Mouse (Mus musculus) megakaryocyte, embryonic 14.5 days (primary cell): ENCODE measurements around the gene 1190005I06Rik.

Experiments used
- FLI1 ChIP-seq: IDR thresholded peaks from 2 replicates; pipeline ENCODE4 v1.6.1; 2012; ENCODE audit warnings: low read length, inconsistent platforms, mixed read lengths
- GATA1 ChIP-seq: IDR thresholded peaks from 3 replicates; pipeline ENCODE4 v1.6.1; 2012; ENCODE audit warnings: mixed read lengths, low read length, inconsistent platforms, borderline replicate concordance

DNA sequence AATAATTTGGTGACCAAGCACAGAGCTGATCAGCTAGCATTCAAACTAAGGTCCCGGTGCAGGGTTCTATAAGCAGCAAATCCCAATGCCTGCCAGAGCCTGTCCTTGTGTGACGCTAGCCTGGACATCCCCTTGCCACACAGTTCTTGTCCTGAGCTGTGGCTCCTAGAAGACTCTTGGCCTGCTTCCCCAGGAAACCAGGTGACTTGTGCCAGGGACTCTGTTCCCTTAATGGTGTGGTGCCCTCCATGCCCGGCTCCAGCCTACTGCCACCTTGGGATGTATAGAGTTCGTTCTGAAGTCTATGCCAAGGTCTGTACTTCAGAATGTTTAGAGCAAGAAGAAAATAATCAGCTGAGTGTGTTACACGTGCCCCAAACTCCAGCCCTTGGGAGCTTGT is 39.1 kb upstream of the 1190005I06Rik start:
- no peak for TF ChIP-seq GATA1
- TF ChIP-seq FLI1 = no peak
